Mouse (Mus musculus) liver, embryonic 14.5 days (tissue): Measurements from ENCODE around the gene Csmd2.

ENCODE experiments used
- CTCF ChIP-seq: IDR thresholded peaks from 2 replicates; pipeline ENCODE4 v1.5.1; 2016; ENCODE audit warnings: antibody characterized with exemption, low read depth, control low read depth
- EP300 ChIP-seq: IDR thresholded peaks from 2 replicates; pipeline ENCODE4 v1.6.1; 2016; ENCODE audit warnings: antibody characterized with exemption, low read depth

DNA sequence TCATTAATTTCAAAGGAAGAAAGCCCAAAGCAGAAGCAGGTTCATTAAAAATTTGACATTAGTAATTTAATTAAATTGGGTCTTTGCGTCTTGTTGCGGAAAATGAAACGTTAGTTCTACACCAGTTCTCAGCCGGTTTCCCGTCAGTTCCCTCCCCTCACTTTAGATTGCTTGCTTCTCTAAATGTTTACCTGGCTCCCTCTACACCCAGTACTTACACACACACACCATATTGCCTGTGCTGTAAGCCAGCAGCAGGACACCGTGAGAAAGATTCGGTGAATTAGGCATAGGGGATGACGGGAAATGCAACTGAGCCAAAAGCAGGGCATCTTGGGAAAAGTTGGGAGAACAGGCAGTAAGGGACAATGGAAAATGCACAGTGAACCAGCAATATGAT lies 206.8 kb downstream of the Csmd2 start:
- TF ChIP-seq CTCF, result no peak
- no peak for TF ChIP-seq EP300
